Mouse (Mus musculus) lung, embryonic 15.5 days (tissue): Measurements from ENCODE around the gene Ppm1l. TPM values are rescaled to one million over a fixed set of nuclear protein-coding genes. Genes with fewer than 3 reads are reported as not detected.
A peak's percentile ranks its signal among the peaks of the same experiment; 100 is the strongest.

Experiments used
- ATAC-seq: fragments of 200-750 bp; cut with Nextera tagmentation; 2 replicates; pipeline ENCODE4 v1.8.0; 2017; ENCODE audit warnings: moderate number of reproducible peaks, borderline replicate concordance; ENCODE audit not compliant: low FRiP score, low TSS enrichment; ENCODE audit errors: extremely low read depth
- H3K27ac ChIP-seq: fragments of 300-500 bp; sonication (generic); 2 replicates; pipeline ENCODE4 v1.5.1; 2015; ENCODE audit warnings: moderate library complexity, mild to moderate bottlenecking, inconsistent platforms
- H3K27me3 ChIP-seq: fragments of 300-500 bp; sonication (generic); 2 replicates; pipeline ENCODE4 v1.6.1; 2015; ENCODE audit warnings: inconsistent platforms
- H3K36me3 ChIP-seq: fragments of 300-500 bp; sonication (generic); 2 replicates; pipeline ENCODE4 v1.6.1; 2015; ENCODE audit warnings: inconsistent platforms
- H3K4me1 ChIP-seq: fragments of 300-500 bp; sonication (generic); 2 replicates; pipeline ENCODE4 v1.6.1; 2015; ENCODE audit warnings: inconsistent platforms
- H3K4me2 ChIP-seq: fragments of 300-500 bp; sonication (generic); 2 replicates; pipeline ENCODE4 v1.6.1; 2015; ENCODE audit warnings: inconsistent platforms, mild to moderate bottlenecking, moderate library complexity
- H3K4me3 ChIP-seq: fragments of 300-500 bp; sonication (generic); 2 replicates; pipeline ENCODE4 v1.5.1; 2015; ENCODE audit warnings: mild to moderate bottlenecking, inconsistent platforms
- H3K9ac ChIP-seq: fragments of 300-500 bp; sonication (generic); 2 replicates; pipeline ENCODE4 v1.6.1; 2015; ENCODE audit warnings: inconsistent platforms
- H3K9me3 ChIP-seq: fragments of 300-500 bp; sonication (generic); 2 replicates; pipeline ENCODE4 v1.6.1; 2016; ENCODE audit warnings: inconsistent platforms
- WGBS: fragments of 180-500 bp; shearing (Covaris S2); methylation state at CpG from one replicate; pipeline ENCODE4 v1.1.7; 2015; 5-methylcytosine and 5-hydroxymethylcytosine counted together
- polyA plus RNA-seq: library from polyadenylated mRNA; unstranded; fragments of >200 nt; fragmentation: Nextera tagmentation; extraction: Ambion mirVana; gene quantifications from 2 replicates; pipeline ENCODE4 v1.2.1, GENCODE M21; 2015

Ppm1l gene
- polyA plus RNA-seq, 1 experiment from 2014 or later = 6.9 TPM

DNA sequence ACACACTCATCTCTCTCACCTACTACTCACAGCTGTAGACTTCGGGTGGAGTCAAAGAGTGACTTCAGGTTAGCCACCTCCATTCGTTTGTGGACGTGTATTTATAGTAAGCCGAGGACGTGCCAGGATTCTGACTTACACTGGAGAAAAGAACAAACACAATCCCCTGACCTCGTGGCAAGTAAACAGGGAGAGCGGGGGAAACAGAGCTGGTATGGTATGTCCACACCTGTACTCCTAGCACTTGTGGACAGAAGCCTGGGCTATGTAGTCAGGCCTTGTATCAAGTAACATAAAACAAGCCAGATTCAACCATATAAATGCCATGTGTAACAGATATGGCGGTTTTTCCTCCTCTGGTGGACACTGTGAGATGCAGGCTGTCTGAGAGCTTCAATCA is 20.4 kb upstream of the Ppm1l start:
- ATAC-seq = no peak
- Histone ChIP-seq H3K4me1 (0 out of 2 replicates have a peak, but pooled peaks cover 4% of the 10 kb centered on the region), H3K27me3 (no peaks in the 10 kb centered on the region), H3K9me3 (no peaks in the 10 kb centered on the region), H3K27ac (no peak overlapping the region), H3K36me3 (no peaks in the 10 kb centered on the region), H3K4me3 (no peak overlapping the region), H3K4me2 (no peak overlapping the region), H3K9ac (no peak overlapping the region)
- 50% methylated on average over 8 of the region's 8 CpGs for WGBS

DNA sequence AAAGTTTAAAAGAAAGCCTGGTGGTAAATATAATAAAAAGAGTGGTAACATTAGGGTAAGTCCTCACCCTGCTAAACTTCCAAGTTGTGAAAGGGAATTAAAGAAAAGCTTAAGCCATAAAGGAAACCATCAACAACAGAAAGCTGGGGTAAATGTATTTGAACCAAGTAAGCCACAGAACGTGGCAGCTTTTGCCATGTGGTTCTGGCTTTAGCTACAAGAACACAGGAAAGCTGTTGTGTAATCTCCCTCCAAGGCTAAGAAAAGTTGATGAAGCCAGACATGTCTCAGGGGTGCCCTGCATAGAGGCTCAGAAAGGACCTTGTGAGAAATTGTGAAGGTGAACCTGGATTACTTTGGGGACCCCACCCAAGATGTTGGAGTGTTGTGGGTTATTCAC is 16.5 kb upstream of the Ppm1l start:
- H3K9ac ChIP-seq = no peak overlapping the region
- WGBS = 93% methylated on average over 1 of the region's 1 CpGs

DNA sequence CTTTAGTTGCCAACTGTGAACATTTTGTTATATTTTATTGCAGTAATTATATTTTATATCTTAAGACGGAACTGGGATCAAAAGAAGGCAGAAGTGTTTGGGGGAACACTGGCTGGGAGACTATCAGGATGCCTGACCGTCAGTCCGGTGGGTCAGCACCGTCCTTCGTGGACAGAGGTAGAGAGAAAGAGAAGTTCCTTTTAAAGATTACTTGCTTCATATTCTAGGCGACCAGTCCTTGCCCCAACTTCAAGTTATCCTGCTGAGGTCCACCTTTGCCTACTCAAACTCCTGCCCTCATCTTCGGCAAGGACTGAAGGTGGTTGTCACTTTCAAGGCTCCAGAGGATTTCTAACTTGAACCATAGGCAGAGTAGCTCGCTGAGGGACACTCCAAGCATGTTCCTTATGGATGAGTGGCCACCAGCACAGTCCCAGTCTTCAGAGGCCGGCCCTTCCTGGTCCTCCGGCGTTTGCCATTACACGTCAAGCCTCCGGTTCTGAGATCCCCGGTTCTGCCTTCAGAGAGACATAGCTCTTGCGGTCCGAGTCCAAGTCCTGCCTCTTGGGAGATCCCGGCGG is 761 bp upstream of the Ppm1l start:
- H3K4me1 ChIP-seq = peaks cover 21% of the 10 kb centered on the region
- H3K4me3 ChIP-seq = peak overlapping the region; percentile 64
- H3K36me3 ChIP-seq = no peaks in the 10 kb centered on the region
- H3K4me2 ChIP-seq = peak overlapping the region; percentile 95
- peak overlapping the region; percentile 57 for H3K9ac ChIP-seq
- peak overlapping the region; percentile 85 for H3K27ac ChIP-seq
- peaks cover 15% of the 10 kb centered on the region for H3K27me3 ChIP-seq
- WGBS = 2% methylated on average over 18 of the region's 18 CpGs
- no peaks in the 10 kb centered on the region for H3K9me3 ChIP-seq
- ATAC-seq = peak; percentile 47

More for the DNA sequence above, 16.5 kb upstream of the Ppm1l start:
- Histone ChIP-seq H3K27ac (no peak overlapping the region), H3K4me1 (no peaks in the 10 kb centered on the region), H3K36me3 (no peaks in the 10 kb centered on the region), H3K4me3 (no peak overlapping the region), H3K4me2 (no peak overlapping the region), H3K27me3 (no peaks in the 10 kb centered on the region), H3K9me3 (no peaks in the 10 kb centered on the region)
- no peak for ATAC-seq

DNA sequence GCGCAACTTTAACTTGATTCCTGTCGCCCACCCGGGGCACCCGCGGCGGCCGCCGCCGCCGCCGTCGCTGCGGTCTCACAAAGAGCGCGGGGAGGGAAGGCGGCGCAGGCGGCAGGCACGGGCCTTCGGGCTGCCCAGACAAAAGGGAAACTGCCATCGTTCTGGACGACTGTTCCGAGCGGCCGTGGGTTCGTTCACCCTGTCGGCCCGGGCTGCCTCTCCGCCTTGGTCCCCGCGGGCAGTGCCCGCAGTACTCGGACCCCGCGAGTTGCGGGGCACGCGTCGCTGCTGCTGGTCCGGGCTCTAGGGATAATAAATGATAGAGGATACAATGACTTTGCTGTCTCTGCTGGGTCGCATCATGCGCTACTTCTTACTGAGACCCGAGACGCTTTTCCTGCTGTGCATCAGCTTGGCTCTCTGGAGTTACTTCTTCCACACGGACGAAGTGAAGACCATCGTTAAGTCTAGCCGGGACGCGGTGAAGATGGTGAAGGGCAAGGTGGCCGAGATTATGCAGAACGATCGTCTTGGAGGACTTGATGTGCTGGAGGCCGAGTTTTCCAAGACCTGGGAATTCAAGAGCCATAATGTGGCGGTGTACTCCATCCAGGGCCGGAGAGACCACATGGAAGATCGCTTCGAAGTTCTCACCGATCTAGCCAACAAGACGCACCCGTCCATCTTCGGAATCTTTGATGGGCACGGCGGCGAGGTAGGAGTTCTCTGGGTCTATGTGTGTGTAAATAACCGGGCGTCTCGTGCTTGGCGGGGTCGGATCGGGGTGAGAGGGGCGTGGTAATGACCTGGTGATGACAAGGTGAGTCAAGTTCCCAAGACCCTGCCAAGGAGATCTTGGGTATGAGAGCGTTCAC is 827 bp downstream of the Ppm1l start:
- no peaks in the 10 kb centered on the region for H3K9me3 ChIP-seq
- 1% methylated on average over 73 of the region's 73 CpGs for WGBS
- H3K4me1 ChIP-seq = peaks cover 21% of the 10 kb centered on the region
- no peaks in the 10 kb centered on the region for H3K36me3 ChIP-seq
- H3K9ac ChIP-seq = peak overlapping the region; percentile 76
- peak; percentile 8 for ATAC-seq
- H3K4me3 ChIP-seq = peak overlapping the region; percentile 64
- peaks cover 15% of the 10 kb centered on the region for H3K27me3 ChIP-seq
- peak overlapping the region; percentile 60 for H3K27ac ChIP-seq
- H3K4me2 ChIP-seq = peak overlapping the region; percentile 95

DNA sequence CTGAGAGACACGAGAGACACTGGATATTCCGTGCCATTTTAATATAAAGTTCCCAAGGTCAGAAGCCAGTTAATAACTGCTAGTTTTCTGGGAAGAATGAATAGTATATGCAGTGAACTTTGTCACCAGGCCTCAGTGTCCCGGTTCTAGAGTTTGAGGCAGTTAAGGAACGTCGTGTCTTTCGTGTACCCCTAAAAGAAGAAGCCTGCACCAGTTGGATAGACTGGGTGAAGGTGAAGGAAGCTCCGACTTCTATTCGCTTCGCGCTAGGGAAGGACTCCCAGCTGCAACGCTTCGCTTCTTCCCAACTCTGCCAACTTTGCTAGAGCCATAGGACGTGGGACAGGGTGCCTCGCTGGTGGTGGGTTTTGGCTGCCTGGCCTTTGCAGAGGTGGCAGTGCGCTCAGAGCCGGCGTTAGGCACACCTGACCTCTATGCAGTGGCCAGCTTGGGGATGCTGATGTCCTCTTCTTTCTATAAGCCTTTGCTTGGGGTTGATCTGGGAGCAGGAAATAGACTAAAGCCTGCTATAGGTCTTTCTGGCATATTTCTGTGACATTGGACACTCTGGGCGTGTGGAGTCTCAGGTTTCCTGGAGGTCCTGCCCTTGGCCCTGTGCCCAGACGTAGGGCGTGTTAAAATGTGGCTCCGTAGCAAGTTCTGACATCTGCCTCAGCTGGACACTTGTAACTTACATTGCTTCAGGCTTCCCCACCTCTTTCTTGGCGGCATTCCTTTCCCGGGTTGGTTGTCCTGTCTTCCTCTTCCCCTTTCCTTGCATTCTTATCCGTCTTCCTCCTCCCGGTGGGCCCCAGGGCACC is 1.7 kb downstream of the Ppm1l start:
- Histone ChIP-seq H3K4me1 (peaks cover 27% of the 10 kb centered on the region), H3K9ac (peak overlapping the region; percentile 22; the same call in 1 of the 2 replicates), H3K9me3 (no peaks in the 10 kb centered on the region), H3K27ac (no peak overlapping the region), H3K27me3 (peaks cover 15% of the 10 kb centered on the region), H3K36me3 (no peaks in the 10 kb centered on the region), H3K4me3 (peak overlapping the region; percentile 64), H3K4me2 (peak overlapping the region; percentile 95)
- ATAC-seq = no peak
- WGBS = 2% methylated on average over 25 of the region's 25 CpGs

DNA sequence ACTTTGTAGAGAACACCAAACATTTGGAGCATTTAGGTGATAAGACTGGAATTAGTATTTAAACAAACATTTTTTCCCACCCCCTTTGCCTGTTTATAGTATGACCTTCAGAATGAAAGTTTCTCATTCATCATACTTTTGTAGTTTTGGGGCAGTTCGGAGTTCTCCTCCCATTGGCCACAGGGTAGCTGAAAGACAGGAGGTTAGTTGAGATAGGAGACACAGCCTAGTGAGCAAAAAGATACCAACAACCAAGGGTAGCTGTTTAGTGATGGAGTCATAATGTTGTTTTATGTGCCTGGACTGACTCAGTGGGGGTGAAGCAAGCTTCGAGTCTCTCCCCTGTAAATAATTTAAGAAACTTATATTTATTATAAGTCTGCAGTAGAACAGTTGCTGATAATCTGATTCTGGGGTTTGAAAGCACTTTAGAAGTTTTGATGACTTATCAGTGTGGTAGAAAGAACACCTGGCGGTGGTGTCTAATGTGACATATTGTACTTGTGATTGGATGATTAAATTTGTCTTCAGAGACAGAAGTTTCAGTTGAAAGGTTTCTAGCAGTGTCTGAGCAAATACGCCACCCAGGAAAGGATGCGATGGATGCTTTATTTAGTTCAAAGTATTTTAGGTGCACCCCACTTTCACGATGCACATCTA is 2.5 kb downstream of the Ppm1l start:
- no peak overlapping the region for H3K27ac ChIP-seq
- H3K4me2 ChIP-seq = peak overlapping the region; percentile 95
- 49% methylated on average over 6 of the region's 6 CpGs for WGBS
- H3K4me3 ChIP-seq = peak overlapping the region; percentile 64
- H3K4me1 ChIP-seq = peaks cover 27% of the 10 kb centered on the region
- no peak for ATAC-seq
- no peaks in the 10 kb centered on the region for H3K36me3 ChIP-seq
- H3K27me3 ChIP-seq = peaks cover 15% of the 10 kb centered on the region
- no peaks in the 10 kb centered on the region for H3K9me3 ChIP-seq
- H3K9ac ChIP-seq = no peak overlapping the region

DNA sequence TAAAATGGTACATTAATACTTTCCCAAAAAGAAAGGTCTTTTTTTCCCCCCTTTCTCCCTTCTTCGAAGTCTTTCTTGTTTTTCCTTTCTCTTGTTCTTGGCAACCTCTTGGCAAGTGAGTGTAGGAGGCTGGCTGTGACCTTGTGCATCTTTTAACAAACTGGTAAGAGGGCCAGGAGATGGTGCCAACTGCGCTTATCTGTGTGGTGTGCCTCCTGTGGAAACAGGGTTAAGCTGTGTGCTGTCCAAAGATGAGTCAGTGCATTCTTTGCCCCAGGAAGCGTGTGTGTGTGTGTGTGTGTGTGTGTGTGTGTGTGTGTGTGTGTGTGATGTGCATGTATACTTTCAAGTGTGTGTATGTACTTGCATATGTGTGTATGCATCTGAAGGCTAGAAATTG is 7.3 kb downstream of the Ppm1l start:
- ATAC-seq = no peak

DNA sequence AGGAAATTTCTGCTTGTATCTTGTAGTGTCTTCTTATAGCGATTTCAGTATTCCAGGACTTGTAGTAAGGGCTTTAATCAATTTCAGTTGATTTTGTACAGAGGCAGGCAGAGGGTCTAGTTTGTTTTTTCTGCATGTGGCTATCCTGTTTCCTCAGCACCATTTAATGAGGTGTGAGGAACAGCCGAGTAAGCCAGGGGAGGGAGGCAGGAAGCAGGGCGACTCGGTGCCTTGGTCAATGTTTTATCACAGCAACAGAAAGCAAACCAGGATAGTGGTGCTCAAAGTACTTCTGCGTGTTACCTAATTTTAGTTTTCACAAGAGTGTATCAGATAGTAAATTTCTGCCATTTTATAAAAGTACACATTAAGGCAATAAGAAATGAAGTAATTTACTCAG is 13.2 kb downstream of the Ppm1l start:
- no peak overlapping the region for H3K9ac ChIP-seq
- H3K27me3 ChIP-seq = no peaks in the 10 kb centered on the region
- no peak overlapping the region for H3K4me3 ChIP-seq
- ATAC-seq = no peak
- H3K4me2 ChIP-seq = no peak overlapping the region
- peaks cover 8% of the 10 kb centered on the region; the same call in 1 of the 2 replicates for H3K4me1 ChIP-seq
- H3K27ac ChIP-seq = no peak overlapping the region
- no peaks in the 10 kb centered on the region for H3K36me3 ChIP-seq
- H3K9me3 ChIP-seq = no peaks in the 10 kb centered on the region
- WGBS = 24% methylated on average over 5 of the region's 5 CpGs

More for the DNA sequence above, 7.3 kb downstream of the Ppm1l start:
- Histone ChIP-seq H3K27ac (no peak overlapping the region), H3K9me3 (no peaks in the 10 kb centered on the region), H3K9ac (no peak overlapping the region), H3K4me3 (no peak overlapping the region), H3K4me1 (peaks cover 9% of the 10 kb centered on the region; the same call in 1 of the 2 replicates), H3K36me3 (no peaks in the 10 kb centered on the region), H3K27me3 (no peaks in the 10 kb centered on the region; the same call in 1 of the 2 replicates), H3K4me2 (no peak overlapping the region)
- WGBS = 77% methylated on average over 3 of the region's 3 CpGs

DNA sequence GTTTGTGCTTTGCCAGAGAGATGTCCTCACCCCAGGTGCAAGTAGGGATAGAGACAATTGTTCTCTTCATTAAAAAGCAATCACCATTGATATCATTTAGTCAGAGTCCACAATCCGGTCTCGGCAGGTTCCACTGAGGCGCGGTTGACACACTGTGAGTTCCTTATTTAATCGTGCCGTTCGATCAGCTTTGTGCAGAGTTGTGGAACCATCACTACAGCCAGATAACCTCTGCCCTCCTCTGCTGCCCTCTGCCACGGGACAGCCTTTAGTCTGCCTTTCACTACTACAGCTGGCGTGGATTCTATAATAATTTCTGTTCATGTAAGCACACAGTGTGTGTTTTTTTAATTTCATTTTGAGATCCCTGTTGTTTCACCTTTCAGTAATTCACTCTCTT is 17.2 kb downstream of the Ppm1l start:
- 48% methylated on average over 9 of the region's 9 CpGs for WGBS
- Histone ChIP-seq H3K27me3 (no peaks in the 10 kb centered on the region), H3K4me1 (peaks cover 8% of the 10 kb centered on the region; the same call in 1 of the 2 replicates)

DNA sequence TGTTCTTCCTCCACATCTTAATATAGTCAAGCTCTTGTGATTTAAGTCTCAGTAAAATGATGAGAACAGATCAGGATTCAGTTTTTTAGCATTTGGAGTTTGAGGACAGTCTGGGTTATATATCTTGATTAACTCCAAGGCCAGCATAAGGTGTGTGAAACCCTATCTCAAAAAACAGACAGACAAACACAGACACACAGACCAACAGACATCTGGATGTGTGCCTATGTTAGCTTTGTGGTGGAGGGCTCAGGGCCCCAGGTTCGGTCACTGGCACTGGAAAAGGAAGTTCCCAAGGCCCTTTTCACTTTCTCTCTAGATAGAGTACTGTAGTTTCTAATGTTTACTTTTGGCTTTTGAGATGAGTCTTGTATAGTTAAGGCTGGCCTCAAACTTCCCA is 23.8 kb downstream of the Ppm1l start:
- H3K36me3 ChIP-seq = no peaks in the 10 kb centered on the region
- H3K9ac ChIP-seq = no peak overlapping the region
- peaks cover 3% of the 10 kb centered on the region; the same call in 1 of the 2 replicates for H3K4me1 ChIP-seq
- no peaks in the 10 kb centered on the region for H3K9me3 ChIP-seq
- no peak overlapping the region for H3K27ac ChIP-seq
- no peak for ATAC-seq
- WGBS = 44% methylated on average over 1 of the region's 1 CpGs
- H3K4me2 ChIP-seq = no peak overlapping the region
- no peak overlapping the region for H3K4me3 ChIP-seq
- no peaks in the 10 kb centered on the region for H3K27me3 ChIP-seq

More for the DNA sequence above, 17.2 kb downstream of the Ppm1l start:
- no peak for ATAC-seq
- Histone ChIP-seq H3K27ac (no peak overlapping the region), H3K36me3 (no peaks in the 10 kb centered on the region), H3K4me2 (no peak overlapping the region), H3K4me3 (no peak overlapping the region), H3K9me3 (no peaks in the 10 kb centered on the region), H3K9ac (no peak overlapping the region)

DNA sequence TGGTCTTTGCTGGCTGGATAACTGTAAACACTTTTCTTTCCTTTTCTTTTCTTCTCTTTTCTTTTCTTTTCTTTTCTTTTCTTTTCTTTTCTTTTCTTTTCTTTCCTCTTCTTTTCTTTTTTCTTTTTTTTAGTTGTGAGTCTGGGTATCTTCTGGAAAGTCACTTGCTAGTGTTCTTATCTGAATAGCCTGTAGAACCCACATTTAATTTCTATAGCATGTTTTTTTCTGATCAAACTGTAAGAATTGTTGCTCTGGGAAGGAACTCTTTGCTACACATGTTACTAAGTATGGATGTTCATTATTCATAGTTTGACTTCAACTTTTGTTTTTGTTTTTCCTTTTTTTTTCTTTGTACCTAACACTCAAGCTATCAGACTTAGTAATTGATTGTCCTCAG is 24.3 kb downstream of the Ppm1l start:
- Histone ChIP-seq H3K9ac (no peak overlapping the region), H3K4me2 (no peak overlapping the region), H3K4me1 (peaks cover 3% of the 10 kb centered on the region; the same call in 1 of the 2 replicates), H3K27me3 (no peaks in the 10 kb centered on the region), H3K36me3 (no peaks in the 10 kb centered on the region), H3K27ac (no peak overlapping the region), H3K4me3 (no peak overlapping the region), H3K9me3 (no peaks in the 10 kb centered on the region)
- no peak for ATAC-seq
